Mouse (Mus musculus) frontal cortex, postnatal 25 days (tissue): ENCODE measurements around the gene Sash1.
A peak's percentile ranks its signal among the peaks of the same experiment; 100 is the strongest.

ENCODE experiments used
- DNase-seq, 2 experiments: peaks; one replicate each; pipeline ENCODE4 v3.0.0; 2022; ENCODE audit warnings: low spot score in 2 of 2

Gene Sash1

DNA sequence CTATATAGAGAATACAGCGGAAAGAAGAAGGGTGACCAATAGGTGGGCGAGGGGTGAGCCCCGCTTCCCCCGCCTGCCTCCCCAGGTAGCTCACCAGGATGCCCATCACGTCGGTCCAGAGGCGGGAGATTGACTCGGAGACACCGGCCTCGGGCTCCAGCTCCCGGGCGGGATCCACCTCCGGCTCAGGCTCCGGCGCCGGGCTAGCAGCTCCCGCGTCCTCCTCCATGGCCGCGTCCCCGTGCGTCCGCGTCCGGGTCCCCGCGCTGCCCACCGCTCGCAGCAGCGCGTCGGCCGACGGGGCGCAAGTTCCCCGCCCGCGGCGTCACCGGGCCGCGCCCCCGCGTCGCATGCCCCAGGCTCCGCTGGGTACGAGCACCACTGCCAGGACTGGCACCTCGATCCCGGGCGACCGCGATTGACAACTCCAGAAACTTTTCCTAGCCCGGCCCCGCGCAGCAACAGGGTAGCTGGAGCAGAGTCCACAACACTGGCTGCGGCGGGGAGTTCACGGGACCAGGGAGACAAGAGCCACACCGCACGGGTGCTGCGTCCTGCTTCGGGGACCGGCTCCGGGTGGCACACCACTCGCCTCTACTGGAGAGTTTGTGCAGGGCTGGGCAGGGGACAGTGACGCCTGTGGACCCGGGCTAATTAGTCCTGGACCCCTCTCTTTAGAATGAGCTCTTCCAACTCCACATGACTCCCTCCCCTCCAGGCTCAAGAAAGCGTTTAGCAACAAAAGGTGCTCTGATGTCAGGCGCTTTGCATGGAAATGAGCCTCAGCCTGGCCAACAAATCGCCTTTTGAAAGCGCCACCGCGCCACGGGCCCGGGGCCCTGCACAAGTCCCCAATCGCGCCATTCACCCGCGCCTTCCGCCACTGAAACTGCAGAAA lies at the start of gene Sash1:
Gene Sash1 (minus strand): TSS at position 441 of the 898 bp plus-strand sequence.
- DNase-seq: peak; percentile 51 to 70

DNA sequence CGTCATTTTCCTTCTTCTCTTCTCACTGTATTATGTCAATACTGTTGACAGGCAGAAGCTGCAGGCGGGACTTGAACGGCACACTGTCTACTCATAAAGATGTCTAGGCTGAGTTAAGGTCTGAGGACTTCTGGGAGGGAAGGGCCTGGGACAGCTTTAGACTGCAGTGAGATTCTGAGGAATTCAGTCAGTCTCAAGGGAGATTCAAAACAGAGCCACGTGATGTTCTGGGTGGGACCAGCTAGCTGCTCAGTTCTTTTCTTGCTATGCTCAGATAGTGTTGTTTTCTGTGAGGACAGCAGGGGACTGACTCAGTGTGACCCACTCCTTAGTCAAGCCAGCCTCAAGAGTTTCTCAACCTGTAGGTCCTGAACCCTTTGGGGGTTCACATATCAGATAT lies 49.7 kb upstream of the Sash1 start:
- no peak for DNase-seq

DNA sequence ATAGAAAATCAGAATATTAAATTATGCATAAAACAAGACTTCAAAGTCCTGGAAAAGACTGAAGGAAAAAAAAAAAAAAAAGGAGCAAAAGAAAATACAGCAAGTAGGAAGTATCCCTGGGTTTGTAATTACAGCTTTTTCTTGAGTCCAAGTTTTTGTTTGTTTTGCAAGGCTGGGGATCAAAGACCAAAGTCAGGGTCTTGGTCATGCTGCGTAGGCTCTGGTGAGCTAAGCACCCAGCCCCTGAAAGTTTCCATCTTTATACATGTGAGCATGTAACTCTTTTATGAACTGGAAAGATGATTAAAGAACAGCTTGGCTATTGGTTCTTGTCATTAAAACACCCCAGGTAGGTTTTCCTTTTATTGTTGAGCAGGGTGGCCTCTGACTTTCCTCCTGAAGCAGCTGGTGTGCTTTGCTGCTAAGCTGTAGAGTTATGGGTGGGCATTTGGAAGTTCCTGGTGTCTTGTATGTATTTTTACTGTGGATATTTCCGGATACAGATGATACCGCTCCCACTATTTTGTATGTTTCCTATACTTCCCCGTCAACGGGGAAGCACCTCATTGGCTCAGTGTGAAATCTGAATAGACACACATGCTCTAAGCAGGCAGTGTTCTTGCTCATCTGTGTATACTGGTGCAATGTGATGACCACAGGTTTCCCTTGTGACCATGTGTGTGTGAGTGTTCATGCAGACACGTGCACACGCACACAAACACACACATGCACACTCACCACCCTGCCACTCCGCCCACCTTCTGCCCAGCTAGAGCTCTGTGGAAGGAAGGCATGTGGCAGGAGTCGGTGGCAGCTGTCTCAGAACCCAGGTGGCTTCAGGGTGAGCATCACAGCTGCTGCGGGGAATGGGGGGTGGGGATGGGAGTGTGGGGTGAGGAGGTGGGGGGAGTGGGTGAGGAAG lies 47.8 kb upstream of the Sash1 start:
- no peak for DNase-seq

DNA sequence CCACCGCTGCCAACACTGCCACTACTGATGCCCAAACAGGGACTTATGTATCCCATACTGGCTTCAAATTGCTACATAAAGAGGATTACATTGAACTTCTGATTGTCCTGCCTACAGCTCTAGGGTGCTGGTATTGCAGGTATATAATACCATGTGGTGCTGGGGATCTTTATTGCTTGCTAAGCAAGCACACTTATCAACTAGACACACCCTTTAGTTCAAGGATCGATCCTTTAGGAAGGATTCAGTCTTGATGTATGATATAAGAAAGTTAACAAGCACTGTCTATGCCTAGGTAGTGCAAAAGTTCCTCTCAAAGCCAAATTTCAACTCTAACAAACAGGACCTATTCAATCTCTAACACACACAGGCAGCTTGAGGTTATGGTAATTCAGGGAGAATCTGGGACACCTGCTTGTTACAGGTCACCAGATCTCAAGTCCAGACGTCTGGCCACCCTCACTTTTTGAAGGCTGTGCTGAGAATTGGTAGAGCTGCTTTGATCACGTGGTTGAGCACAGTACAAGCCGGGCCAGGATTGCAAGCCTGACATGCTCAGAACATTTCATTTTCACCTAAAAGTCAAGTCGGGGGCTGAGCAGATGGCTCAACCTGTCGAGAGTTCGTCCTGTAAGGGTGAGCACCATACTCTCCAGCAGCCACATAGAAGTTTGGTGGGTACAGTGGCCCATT lies 45.8 kb upstream of the Sash1 start:
- no peak for DNase-seq

DNA sequence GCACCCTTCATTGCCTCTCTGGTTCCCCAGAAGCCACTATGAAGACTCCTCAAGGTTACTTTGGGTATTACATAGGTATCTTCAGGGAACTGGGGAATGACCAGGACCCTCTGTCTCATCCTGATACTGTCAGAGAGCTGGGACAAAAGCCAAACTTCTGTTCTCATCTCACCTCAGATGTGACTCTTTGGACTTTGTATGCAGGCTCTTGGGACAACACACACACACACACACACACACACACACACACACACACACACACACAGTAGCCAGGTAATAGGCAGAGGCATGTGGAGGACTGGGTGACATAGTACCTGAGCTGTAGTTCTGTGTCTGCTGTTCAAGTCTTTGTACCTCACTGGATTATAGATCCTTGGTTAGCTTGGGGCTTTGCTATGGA lies 44.8 kb upstream of the Sash1 start:
- DNase-seq: no peak

DNA sequence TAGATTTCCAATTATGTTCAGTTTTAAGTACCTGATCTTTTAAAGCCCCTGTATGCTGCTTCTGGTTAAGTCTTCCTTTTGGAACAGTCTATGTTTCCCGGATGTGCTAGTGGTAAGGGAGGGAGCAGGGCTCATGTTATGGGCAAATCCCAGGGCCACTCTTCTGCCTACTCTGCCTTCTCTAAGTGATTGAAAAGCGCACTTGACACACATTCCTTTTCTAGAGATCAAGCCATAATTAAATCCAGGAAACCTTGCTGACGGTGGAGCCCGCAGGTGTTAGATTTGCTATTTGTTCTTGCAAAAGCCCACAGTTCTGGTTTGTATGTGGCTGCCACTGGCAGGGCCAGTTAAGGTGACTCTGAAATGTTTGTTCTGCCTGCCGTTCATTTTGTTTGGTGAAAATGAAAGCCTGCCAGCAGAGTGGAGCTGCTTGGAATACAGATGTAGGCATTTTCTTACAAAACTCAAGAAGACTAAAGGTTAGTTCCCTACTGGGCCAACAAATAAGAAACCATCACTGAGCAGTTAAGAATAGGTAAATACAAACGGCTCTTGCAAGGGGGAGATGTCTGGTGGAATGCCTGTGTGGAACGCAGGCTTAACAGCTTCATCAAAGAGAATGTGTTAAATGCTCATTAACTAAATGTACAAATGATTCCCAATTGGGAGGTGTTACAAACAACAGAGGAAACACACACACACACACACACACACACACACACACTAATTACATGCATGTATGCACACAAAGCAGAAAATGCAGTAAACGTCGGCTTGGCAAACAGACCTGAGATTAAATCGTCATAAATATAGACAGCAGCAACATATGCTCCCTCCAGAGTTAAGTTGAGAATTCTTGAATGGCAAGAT lies 43.1 kb upstream of the Sash1 start:
- no peak for DNase-seq

DNA sequence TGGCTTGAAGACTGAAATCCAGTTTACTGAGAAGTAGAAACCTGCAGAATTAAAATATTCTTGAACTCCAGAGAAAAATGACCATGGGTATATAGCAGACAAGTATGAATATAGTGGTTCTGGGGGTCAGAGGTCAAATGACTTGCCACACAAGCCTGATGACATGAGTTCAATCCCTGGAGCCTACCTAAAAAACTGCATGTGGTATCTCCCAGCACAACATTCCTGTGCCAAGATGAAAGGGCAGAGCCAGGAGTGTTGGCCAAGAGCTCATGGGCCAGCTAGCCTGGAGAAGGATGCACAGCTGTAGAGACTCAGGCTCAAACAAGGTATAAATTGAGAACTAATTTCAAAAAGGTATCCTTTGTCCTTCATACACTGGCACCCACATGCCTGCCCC lies 42.4 kb upstream of the Sash1 start:
- no peak for DNase-seq

DNA sequence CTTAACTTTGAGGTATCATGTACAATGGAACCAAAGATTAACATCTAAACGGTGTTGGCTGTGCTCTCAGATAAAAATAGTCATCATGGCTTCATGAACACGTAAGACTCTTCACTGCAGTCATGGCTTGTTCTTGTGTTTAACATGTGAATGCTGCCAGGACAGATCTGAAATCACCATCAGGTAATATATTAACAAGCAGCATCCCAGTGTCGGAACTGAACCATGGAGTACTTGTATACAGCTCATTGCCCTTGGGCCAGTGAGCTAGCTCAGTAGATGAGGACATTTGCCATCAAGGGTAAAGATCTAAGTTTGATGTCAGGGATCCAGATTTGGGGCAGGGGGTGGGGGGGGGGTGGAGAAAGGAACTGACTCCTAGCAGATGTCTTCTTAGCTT lies 41.0 kb upstream of the Sash1 start:
- no peak for DNase-seq

DNA sequence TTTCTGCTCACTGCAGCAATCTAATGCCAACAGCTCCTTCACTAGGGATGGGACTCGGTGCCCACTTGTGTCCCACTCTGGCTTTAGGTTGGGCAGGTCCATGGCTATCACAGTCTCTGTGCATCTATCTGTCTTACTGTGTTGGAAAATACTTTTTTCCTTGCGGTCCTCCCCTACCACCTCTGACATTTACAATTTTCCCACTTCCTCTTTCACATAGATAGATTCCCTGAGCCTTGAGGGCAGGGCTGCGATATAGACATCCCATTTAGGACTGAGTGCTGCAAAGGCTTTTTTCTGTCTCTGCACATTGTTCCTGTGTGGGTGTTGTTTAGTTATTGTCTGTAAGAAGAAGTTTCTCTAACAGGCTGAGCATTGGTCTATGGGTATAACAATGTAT lies 40.4 kb upstream of the Sash1 start:
- no peak for DNase-seq

DNA sequence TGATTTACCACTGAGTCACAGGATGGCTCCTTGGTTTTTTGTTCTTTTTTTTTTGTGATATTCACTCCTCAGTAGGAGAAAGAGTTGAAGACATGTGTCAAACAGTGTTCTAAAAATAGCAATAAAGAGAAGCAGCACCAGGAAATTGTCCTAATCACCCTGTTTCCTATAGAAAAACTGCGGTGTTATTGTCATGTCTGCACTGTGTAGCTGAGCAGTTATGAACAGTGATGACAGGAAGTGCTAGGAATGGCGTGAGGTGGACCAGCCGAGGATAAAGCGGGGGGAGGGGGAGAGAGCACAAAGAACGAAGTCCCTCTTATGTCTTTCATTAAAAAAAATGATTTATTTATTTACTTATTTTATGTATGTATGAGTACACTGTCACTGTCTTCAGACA lies 39.4 kb upstream of the Sash1 start:
- DNase-seq: no peak

DNA sequence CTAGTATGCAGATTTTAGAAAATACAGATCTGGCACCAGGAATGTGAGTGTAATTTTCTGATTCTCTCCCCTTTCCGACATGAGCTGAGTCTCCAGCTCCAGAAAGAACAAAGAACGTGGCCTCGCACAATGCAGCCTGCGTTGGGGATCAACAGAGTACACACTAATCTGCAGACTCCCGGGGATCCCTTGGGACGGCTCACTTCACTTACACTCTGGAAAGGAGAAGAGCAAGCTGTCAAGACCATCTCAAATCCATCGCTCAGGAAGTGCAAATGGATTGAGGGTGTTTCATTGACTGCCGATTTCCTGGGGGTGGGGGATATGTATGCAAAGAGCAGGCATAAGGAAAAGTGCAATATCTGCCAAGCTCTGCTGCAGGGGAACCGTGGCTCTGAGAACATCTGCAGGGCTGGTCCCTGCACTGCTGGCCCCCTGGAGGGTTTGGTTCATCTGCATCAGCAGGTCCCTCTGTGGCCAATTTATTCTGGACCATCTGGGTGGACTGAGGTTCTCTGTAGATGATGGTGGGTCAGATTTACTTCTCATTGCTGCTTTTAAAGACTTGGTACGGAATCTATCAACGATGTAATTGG lies 35.3 kb upstream of the Sash1 start:
- DNase-seq: no peak

DNA sequence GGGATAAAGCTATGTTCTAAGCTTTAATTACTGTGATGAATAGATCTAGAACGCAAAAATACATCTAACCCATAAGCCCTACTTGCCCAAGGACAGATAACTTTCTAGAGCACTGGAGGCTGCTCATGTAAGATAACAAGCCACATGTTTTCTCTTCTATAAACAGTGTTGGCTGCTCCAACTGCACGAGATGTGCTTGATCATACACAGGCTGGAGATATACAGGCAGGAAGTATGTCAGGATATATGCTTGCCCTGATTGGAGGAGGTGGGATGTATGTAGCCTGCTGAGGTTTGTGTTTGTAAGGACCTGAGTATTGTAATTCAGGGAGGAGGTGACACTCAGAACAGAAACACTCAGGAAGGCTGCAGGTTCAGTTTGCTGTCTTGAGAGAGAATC lies 31.9 kb upstream of the Sash1 start:
- DNase-seq: no peak

DNA sequence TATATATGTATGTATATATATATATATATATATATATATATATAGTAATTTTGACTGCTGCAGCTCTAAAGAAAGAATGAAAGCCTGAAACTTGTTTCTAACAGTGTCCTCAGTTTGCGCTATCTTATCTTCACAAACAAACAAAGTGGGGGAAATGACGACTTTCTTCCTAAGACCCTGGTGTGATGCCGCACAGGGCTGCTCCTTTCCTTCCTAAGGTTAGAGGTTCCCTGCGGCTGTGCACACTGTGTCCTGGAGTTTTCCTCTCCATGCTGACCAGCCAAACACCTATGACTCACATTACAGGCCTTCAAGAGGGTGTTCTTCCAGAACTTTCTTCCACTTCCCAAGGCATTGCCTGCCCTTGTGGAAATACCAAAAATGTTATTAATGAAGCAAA lies 31.5 kb upstream of the Sash1 start:
- DNase-seq: no peak

DNA sequence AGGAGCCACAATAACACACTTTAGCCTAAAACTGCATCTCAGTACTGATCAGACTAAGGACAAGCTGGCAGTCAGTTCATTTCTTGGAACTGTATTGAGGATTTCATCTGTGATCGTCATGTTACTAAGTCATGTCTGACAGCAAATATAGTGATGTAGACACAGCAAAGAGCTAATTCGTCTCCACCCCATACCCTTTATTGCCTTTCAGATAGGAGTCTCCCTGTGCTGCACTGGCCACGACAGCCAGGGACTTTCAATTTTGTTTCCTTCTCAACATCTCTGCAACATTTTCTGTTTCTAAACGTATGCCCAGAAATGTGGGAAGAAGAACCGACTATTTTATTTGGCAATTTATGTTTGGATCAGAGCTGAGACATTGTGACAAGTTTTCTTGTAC lies 29.9 kb upstream of the Sash1 start:
- DNase-seq: no peak

DNA sequence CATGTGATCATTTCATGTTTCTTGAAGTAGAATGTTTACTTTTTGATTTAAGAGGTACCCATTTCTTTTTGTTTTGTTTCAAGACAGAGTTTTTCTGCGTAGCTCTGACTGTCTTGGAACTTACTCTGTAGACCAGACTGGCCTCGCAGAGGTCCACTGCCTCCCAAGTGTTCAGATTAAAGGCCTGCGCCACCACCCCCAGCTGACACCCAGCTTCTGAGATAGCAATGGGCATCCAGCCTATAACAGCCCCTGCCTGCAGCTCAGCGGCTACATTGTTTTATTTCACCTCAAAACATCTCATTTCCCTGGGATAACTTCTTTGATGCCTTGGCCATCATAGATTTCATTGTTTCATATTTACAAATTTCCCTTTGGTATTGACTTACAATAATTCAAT lies 28.0 kb upstream of the Sash1 start:
- DNase-seq: no peak

DNA sequence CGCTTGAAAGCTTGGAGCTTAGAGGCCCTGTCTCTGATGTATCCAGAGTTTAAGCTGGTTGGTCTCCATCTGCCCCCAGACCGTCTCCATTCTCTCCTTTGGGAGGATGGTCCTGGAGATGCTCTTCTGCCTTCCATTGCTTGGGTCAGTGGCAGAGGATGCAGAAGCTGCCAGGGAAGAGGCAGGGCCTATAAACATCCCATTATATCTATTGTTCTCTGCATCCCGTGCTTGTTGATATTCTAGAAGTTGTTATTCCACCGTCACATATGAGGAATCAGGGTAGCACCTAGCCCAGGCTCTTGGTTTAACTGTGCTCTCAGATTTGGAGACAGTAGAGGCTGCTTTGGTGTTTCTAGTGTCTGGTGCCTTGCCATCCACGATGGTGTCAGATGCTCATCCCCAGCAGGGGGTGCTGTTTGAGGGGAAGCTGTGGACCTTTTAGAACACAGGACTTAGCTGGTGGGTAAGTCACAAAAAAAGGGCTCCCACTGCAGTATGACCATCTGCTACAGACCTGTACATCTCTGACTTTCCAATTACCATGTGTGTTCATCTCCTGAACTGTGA lies 26.9 kb upstream of the Sash1 start:
- DNase-seq: no peak

DNA sequence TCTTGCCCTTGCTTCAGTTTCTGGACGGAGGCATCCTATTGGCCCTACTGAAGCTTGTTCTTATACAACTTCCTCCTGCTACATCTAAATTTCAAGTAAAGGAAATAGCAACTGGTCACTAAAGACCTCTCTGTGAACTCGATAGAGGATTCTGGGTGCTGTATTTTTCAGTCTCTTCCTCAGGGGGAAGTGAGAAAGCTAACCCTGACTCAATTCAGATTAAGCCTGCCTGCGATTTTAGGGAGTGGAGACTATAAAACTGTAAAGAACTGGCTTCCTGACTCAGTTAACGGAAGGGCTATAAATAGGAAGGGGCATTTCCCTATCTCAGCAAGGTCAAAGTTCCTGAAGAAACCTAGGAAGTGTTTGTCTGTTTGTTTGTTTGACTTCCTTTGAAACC lies 26.3 kb upstream of the Sash1 start:
- no peak for DNase-seq

DNA sequence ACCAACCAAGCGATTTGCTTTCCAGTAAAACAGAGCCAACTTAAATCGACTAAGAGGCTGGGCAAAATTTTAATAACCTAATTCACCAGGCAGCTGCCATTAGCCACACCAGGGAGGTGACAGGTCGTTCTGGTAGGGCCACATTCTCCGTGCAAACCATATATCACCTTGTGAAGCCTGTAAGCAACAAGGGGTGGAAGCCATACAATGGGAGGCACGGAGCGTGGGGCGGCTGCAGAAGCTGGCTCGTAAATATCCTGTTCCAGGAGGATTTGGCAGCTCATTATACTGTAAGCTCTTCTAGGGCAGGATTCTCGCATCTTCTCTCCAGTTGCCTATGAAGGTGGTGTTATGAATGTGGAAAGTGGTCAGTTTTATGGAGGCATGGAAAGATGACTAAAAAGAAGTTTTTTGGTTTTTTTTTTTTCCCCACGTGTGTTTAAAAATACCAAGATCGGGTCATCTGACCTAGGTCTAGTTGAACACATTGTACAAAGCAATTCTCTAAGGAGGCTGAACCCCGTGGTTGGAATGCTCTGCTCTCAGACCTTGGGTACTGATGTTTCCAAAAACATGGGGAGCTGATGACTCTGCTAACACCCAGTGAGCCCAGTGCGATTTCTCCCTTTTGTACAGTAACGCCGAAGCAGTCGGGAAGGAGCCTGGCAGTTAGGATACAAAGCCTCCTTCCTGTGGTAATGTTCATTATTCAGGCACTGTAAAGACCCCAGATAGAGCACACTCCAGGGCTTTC lies 24.5 kb upstream of the Sash1 start:
- DNase-seq: no peak

DNA sequence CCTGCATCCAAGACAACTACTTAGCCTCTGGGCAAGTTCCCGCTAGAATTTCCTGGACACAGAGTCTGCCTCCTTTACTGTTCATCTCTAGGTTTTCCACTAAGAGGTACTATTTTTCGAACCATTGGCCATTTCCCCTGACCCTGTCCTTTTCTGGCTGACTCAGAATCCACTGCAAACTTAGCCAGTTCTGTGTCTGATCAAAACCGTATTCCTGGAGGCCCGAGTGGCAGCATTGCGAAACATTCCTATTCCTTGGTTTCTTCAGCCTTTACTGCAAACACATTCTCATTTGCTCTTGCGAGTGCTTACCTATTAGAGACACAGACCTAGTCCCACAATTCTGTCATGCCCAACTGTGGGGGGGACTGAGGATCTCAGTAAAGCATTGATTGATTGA lies 17.2 kb upstream of the Sash1 start:
- no peak for DNase-seq

DNA sequence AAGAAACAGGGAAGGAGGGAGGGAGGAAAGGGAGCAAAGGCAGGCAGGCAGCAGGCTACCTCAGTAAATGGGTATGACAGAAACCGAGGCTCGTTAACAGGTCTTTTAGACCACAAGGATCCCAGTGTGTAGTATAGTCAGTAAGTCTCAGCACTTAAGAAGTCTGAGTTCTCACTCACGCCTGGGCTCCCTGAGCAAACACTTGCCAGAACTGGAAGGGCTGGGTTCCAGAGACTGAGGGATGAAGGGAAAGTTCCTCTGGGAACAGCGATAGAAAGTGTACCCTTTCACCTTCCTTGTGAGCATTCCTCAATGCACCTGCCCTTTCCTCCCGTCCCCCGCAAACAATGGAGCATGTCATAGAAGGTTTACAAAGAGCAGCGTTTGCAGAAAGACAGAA lies 16.5 kb upstream of the Sash1 start:
- DNase-seq: no peak
